Mouse (Mus musculus): ENCODE data around the gene E2f7. TPM values are rescaled to one million over a fixed set of nuclear protein-coding genes. Genes with fewer than 3 reads are reported as not detected.
"Not testable (repeated sequence)": the region's sequence is repeated elsewhere in the genome, so short reads cannot be mapped to it uniquely, and the experiment has no call there.

E2f7 gene
- polyA plus RNA-seq, 1 experiment from 2014 or later: 17.1 TPM

GRCm38 (mm10) chr10:110749510-110750305 lies 4.5 kb downstream of the E2f7 start:
- no peak for ATAC-seq
- Histone ChIP-seq H3K36me3 (peaks cover 11% of the 10 kb centered on the region), H3K27me3 (replicated peaks) (no peaks in the 10 kb centered on the region), H3K4me2 (replicated peaks) (no peak overlapping the region), H3K9ac (no peak overlapping the region), H3K4me3 (replicated peaks) (no peak overlapping the region), H3K4me1 (replicated peaks) (peaks cover 4% of the 10 kb centered on the region; the same call in 1 of the 2 replicates), H3K27ac (no peak overlapping the region), H3K9me3 (no peaks in the 10 kb centered on the region)
- 93% methylated on average over 9 of the region's 9 CpGs for WGBS

- peaks cover 31% of the 10 kb centered on the region for H3K36me3 ChIP-seq
- WGBS: 84% methylated on average over 3 of the region's 3 CpGs
- ATAC-seq: no peak
- no peaks in the 10 kb centered on the region for H3K27me3 ChIP-seq (replicated peaks)
- H3K9me3 ChIP-seq: no peaks in the 10 kb centered on the region
- H3K4me2 ChIP-seq (replicated peaks): no peak overlapping the region
- no peak overlapping the region for H3K9ac ChIP-seq
- no peak overlapping the region for H3K4me3 ChIP-seq (replicated peaks)
- no peak overlapping the region for H3K27ac ChIP-seq
- H3K4me1 ChIP-seq (replicated peaks): no peaks in the 10 kb centered on the region; the same call in 1 of the 2 replicates
Measured at GRCm38 (mm10) chr10:110752849-110753248, 7.6 kb downstream of the E2f7 start.

- H3K27ac ChIP-seq: no peak overlapping the region
- 96% methylated on average over 10 of the region's 10 CpGs for WGBS
- H3K9ac ChIP-seq: no peak overlapping the region
- H3K36me3 ChIP-seq: peaks cover 33% of the 10 kb centered on the region
- no peak overlapping the region for H3K4me3 ChIP-seq (replicated peaks)
- ATAC-seq: no peak
- H3K4me1 ChIP-seq (replicated peaks): no peaks in the 10 kb centered on the region; the same call in 1 of the 2 replicates
- no peaks in the 10 kb centered on the region for H3K9me3 ChIP-seq
- H3K4me2 ChIP-seq (replicated peaks): no peak overlapping the region
- H3K27me3 ChIP-seq (replicated peaks): no peaks in the 10 kb centered on the region
Measured at GRCm38 (mm10) chr10:110755556-110755955, 10.3 kb downstream of the E2f7 start.

DNA sequence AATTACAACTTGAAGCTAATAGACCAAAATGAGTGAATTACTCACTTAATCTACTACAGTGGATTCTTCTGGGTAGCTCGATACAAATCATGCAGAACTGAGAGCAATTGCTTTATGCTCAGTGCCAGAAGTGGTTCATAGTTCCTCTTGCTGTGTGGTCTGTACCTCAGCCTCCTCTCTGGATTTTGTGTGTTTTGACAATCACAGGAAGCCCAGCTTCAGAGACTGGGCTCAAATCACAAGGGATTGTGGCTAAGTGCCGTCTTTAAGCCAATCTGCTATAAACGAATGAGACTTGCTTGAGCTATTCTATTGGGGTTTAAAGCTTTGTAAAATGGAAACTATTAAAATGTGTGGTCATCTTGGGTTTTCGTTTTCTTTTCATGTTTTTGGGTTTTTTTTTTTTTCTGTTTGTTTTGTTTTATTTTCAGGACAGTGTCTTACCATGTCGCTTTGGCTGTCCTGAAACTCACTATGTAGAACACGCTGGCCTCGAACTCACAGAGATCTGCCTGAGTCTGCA lies 11.1 kb downstream of the E2f7 start:
- Histone ChIP-seq H3K27ac (no peak overlapping the region), H3K4me3 (replicated peaks) (no peak overlapping the region), H3K36me3 (peaks cover 30% of the 10 kb centered on the region), H3K4me2 (replicated peaks) (no peak overlapping the region), H3K4me1 (replicated peaks) (no peaks in the 10 kb centered on the region; the same call in 1 of the 2 replicates), H3K27me3 (replicated peaks) (no peaks in the 10 kb centered on the region), H3K9me3 (no peaks in the 10 kb centered on the region), H3K9ac (no peak overlapping the region)
- no peak for ATAC-seq
- WGBS: 83% methylated on average over 7 of the region's 7 CpGs

DNA sequence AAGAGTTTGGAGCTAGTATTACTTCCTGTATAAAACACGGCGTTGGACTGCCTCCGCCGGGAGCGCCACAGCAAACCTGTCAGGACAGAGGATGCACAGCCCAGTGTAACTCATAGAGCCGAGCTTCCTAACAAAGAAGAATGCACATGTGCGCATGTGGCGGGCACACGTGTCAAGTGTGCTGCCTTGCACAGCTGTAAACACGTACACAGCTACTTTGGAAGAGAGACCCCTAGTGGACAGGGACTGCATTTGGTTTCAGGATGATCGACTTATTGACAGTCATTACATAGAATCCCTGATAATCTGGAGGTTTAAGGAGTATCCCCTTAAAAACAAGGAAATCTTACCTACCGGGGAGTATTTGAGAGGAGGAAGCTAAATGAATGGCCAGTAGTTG lies 15.3 kb downstream of the E2f7 start:
- H3K4me2 ChIP-seq (replicated peaks); H3K4me3 ChIP-seq (replicated peaks); H3K9ac ChIP-seq; H3K9me3 ChIP-seq; H3K4me1 ChIP-seq (replicated peaks); H3K27ac ChIP-seq; H3K27me3 ChIP-seq (replicated peaks): not testable (repeated sequence)
- ATAC-seq: peak; percentile 47; the same call in 1 of the 2 replicates
- 51% methylated on average over 7 of the region's 12 CpGs for WGBS
- peaks cover 43% of the 10 kb centered on the region for H3K36me3 ChIP-seq

- no peaks in the 10 kb centered on the region for H3K27me3 ChIP-seq (replicated peaks)
- H3K4me2 ChIP-seq (replicated peaks): no peak overlapping the region
- H3K4me1 ChIP-seq (replicated peaks): no peaks in the 10 kb centered on the region
- H3K4me3 ChIP-seq (replicated peaks): no peak overlapping the region
- 84% methylated on average over 16 of the region's 16 CpGs for WGBS
- no peak for ATAC-seq
- no peak overlapping the region for H3K9ac ChIP-seq
- no peak overlapping the region for H3K27ac ChIP-seq
- H3K9me3 ChIP-seq: no peaks in the 10 kb centered on the region
- H3K36me3 ChIP-seq: peaks cover 32% of the 10 kb centered on the region
Measured at GRCm38 (mm10) chr10:110762134-110762884, 17.1 kb downstream of the E2f7 start.

DNA sequence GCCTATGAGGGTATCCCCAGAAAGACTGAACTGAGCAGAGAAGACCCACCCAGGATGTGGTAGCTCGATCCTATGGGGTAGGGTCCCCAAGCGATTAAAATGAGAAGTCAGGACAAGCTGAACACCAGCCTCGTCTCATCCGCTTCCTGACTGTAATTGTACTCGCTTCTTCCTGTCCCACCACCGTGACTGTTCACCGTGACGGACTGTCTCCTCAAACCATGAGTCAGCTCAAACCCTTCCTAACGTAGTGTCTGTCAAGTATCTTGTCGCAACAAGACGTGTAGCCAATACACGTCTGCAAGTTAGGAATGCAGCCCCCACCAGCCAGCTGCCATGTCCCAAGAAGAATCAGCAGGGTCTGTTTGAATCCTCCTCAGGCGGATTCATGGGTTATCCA lies 18.2 kb downstream of the E2f7 start:
- Histone ChIP-seq H3K27ac (no peak overlapping the region), H3K4me3 (replicated peaks) (no peak overlapping the region), H3K36me3 (peaks cover 32% of the 10 kb centered on the region), H3K27me3 (replicated peaks) (no peaks in the 10 kb centered on the region), H3K4me1 (replicated peaks) (no peaks in the 10 kb centered on the region), H3K9me3 (no peaks in the 10 kb centered on the region), H3K9ac (no peak overlapping the region), H3K4me2 (replicated peaks) (no peak overlapping the region)
- no peak for ATAC-seq
- 90% methylated on average over 13 of the region's 13 CpGs for WGBS

- H3K4me2 ChIP-seq (replicated peaks): no peak overlapping the region
- WGBS: 92% methylated on average over 10 of the region's 10 CpGs
- no peaks in the 10 kb centered on the region for H3K4me1 ChIP-seq (replicated peaks)
- H3K27me3 ChIP-seq (replicated peaks): no peaks in the 10 kb centered on the region
- H3K36me3 ChIP-seq: peaks cover 15% of the 10 kb centered on the region
- no peak overlapping the region for H3K9ac ChIP-seq
- no peak overlapping the region for H3K27ac ChIP-seq
- ATAC-seq: no peak
- no peaks in the 10 kb centered on the region for H3K9me3 ChIP-seq
- no peak overlapping the region for H3K4me3 ChIP-seq (replicated peaks)
Measured at GRCm38 (mm10) chr10:110769538-110769937, 24.3 kb downstream of the E2f7 start.

GRCm38 (mm10) chr10:110773201-110773600 lies 28.0 kb downstream of the E2f7 start:
- Histone ChIP-seq H3K36me3 (peaks cover 18% of the 10 kb centered on the region; the same call in 1 of the 2 replicates), H3K4me1 (replicated peaks) (no peaks in the 10 kb centered on the region), H3K27ac (no peak overlapping the region), H3K4me2 (replicated peaks) (no peak overlapping the region), H3K4me3 (replicated peaks) (no peak overlapping the region), H3K27me3 (replicated peaks) (no peaks in the 10 kb centered on the region), H3K9me3 (no peaks in the 10 kb centered on the region), H3K9ac (no peak overlapping the region)
- WGBS: 89% methylated on average over 12 of the region's 12 CpGs
- ATAC-seq: no peak

DNA sequence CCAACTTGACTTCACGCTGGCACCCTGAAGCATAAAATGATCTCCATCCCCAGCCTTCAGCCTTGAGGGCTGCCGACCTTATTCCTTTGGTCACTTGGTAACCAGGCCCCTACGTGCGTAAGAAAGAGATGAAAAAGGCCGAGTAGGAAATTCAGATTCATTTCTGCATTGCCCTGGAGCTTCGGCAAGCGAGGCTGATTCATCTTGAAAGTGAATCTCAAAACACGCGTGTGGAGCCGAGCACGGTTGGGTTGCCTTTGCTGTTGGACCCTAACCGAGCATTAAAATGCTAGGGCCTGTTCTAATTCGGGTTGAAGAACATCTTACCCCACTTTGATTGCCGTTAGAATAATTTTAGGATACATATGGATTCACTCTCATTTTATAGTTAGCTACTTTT lies 28.6 kb downstream of the E2f7 start:
- Histone ChIP-seq H3K36me3 (peaks cover 17% of the 10 kb centered on the region), H3K4me2 (replicated peaks) (no peak overlapping the region), H3K27ac (no peak overlapping the region), H3K9ac (no peak overlapping the region), H3K4me3 (replicated peaks) (no peak overlapping the region), H3K4me1 (replicated peaks) (no peaks in the 10 kb centered on the region), H3K27me3 (replicated peaks) (no peaks in the 10 kb centered on the region), H3K9me3 (no peaks in the 10 kb centered on the region)
- 95% methylated on average over 14 of the region's 14 CpGs for WGBS
- ATAC-seq: no peak

DNA sequence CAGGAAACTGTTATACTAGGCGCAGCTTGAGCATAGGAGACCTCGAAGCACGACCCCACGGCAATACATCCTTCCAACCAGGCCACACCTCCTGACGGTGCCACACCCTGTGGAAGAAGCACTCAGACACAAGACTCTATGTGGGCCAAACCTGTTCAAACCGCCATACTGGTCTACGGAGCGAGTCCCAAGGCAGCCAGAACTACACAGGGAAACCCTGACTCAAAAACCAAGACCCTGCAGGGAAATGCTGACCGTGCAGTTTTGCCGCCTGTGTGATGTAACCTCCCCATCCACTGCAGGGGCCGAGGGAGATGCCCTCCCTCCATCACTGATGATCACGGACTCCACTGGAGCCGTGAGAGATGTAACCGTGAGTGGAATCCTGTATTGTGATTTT lies 36.5 kb downstream of the E2f7 start:
- Histone ChIP-seq H3K27me3 (replicated peaks) (no peaks in the 10 kb centered on the region), H3K4me3 (replicated peaks) (no peak overlapping the region), H3K36me3 (peaks cover 27% of the 10 kb centered on the region), H3K4me2 (replicated peaks) (no peak overlapping the region), H3K9me3 (no peaks in the 10 kb centered on the region), H3K9ac (no peak overlapping the region), H3K4me1 (replicated peaks) (no peaks in the 10 kb centered on the region), H3K27ac (no peak overlapping the region)
- WGBS: 91% methylated on average over 14 of the region's 14 CpGs
- ATAC-seq: no peak

- H3K9ac ChIP-seq: no peak overlapping the region
- no peak overlapping the region for H3K4me3 ChIP-seq (replicated peaks)
- H3K9me3 ChIP-seq: no peaks in the 10 kb centered on the region
- H3K4me1 ChIP-seq (replicated peaks): no peaks in the 10 kb centered on the region
- no peak overlapping the region for H3K27ac ChIP-seq
- H3K4me2 ChIP-seq (replicated peaks): no peak overlapping the region
- no peaks in the 10 kb centered on the region for H3K27me3 ChIP-seq (replicated peaks)
- peaks cover 27% of the 10 kb centered on the region for H3K36me3 ChIP-seq
- ATAC-seq: no peak
- 77% methylated on average over 10 of the region's 10 CpGs for WGBS
Measured at GRCm38 (mm10) chr10:110782655-110783054, 37.4 kb downstream of the E2f7 start.

All from intestine, embryonic 15.5 days (tissue).